8 mouse cellular contexts compared by ENCODE assay signal in the genomic region with DNA sequence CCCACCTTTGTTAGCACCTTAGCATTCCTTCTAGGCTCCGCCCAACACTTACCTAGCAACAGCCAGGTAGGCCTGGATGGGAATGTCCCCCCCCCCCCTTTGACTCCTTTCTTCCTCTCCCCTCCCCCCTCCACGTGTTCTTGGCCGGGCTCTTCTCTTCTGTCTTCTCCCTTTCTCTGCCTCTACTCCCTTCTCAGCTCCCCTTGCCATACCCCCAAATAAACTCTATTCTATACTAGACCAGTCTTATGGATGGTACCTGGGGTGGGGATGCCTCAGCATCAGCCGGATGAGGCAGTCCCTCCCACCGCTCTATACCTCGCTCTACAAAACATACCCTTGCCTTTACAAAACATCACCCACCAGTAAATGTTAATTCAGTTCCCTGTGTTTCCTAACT. TPM values are rescaled to one million over a fixed set of nuclear protein-coding genes. Genes with fewer than 3 reads are reported as not detected.
DNase-seq lines count a peak whose midpoint lies in the region; ATAC-seq and TF ChIP-seq lines count a peak whose summit lies in the region.

No protein-coding gene starts in this region.

- H3K27ac ChIP-seq in lung, embryonic 15.5 days: no peak overlapping the region
- no peak overlapping the region for H3K27ac ChIP-seq in embryonic facial prominence, embryonic 12.5 days
- H3K27ac ChIP-seq in limb, embryonic 11.5 days (replicated peaks; ENCODE audit: low read depth, low read length): no peak overlapping the region
- no peak overlapping the region for H3K27ac ChIP-seq in stomach, embryonic 14.5 days (ENCODE audit: low read length)

- peaks cover 13% of the 10 kb centered on the region for H3K4me1 ChIP-seq in lung, embryonic 15.5 days
- H3K4me1 ChIP-seq in lung, adult 2 months (ENCODE audit: control insufficient read depth, insufficient read depth, low read length): peaks cover 3% of the 10 kb centered on the region; the same call in 1 of the 2 replicates
- H3K4me1 ChIP-seq in embryonic facial prominence, embryonic 12.5 days: peaks cover 11% of the 10 kb centered on the region
- no peaks in the 10 kb centered on the region for H3K4me1 ChIP-seq in limb, embryonic 11.5 days (ENCODE audit: control insufficient read depth, insufficient read depth, low read length)
- H3K4me1 ChIP-seq in stomach, embryonic 14.5 days (ENCODE audit: control insufficient read depth, insufficient read depth, low read length): peaks cover 12% of the 10 kb centered on the region; the same call in 1 of the 2 replicates

- ATAC-seq in lung, embryonic 15.5 days (ENCODE audit: borderline replicate concordance, extremely low read depth, low FRiP score, low TSS enrichment): no peak
- no peak for ATAC-seq in embryonic facial prominence, embryonic 12.5 days (ENCODE audit: insufficient number of reproducible peaks, insufficient read depth, low FRiP score, low TSS enrichment)
- 0 out of 2 replicates have a peak, but pooled peaks have one; percentile 53 for ATAC-seq in limb, embryonic 11.5 days (ENCODE audit: insufficient number of reproducible peaks, low FRiP score, low TSS enrichment, low read depth)
- ATAC-seq in stomach, embryonic 14.5 days (ENCODE audit: insufficient number of reproducible peaks, insufficient read depth, low FRiP score, low read depth): no peak

- no peak for DNase-seq in lung, adult 2 months
- DNase-seq in limb, embryonic 11.5 days (ENCODE audit: low spot score): no peak
- DNase-seq in ovary, adult 18-20 months (ENCODE audit: low spot score): no peak
- no peak for DNase-seq in spleen, adult 12 weeks (ENCODE audit: low spot score)
- no peak for DNase-seq in retina, postnatal 1 day

- no peak for TF ChIP-seq CTCF in lung, adult 2 months (IDR thresholded peaks at IDR 0.05; ENCODE audit: insufficient read depth, low read length)

- peak overlapping the region; percentile 85 for H3K4me2 ChIP-seq in lung, embryonic 15.5 days
- H3K4me2 ChIP-seq in embryonic facial prominence, embryonic 12.5 days (replicated peaks): peak overlapping the region; percentile 77
- H3K4me2 ChIP-seq in limb, embryonic 11.5 days (ENCODE audit: low read depth, severe bottlenecking): peak overlapping the region; percentile 56
- peak overlapping the region; percentile 72 for H3K4me2 ChIP-seq in stomach, embryonic 14.5 days (replicated peaks; ENCODE audit: low read depth, low read length)

- H3K9me3 ChIP-seq in lung, embryonic 15.5 days: no peaks in the 10 kb centered on the region
- H3K9me3 ChIP-seq in embryonic facial prominence, embryonic 12.5 days: no peaks in the 10 kb centered on the region
- no peaks in the 10 kb centered on the region for H3K9me3 ChIP-seq in limb, embryonic 11.5 days (ENCODE audit: control insufficient read depth, low read length)
- H3K9me3 ChIP-seq in stomach, embryonic 14.5 days (ENCODE audit: control insufficient read depth, low read depth, low read length): no peaks in the 10 kb centered on the region

- TF ChIP-seq POLR2A in lung, adult 2 months (IDR thresholded peaks at IDR 0.05; ENCODE audit: borderline replicate concordance, extremely low read depth, low read depth, low read length): no peak

- peak overlapping the region; percentile 54; the same call in 1 of the 2 replicates for H3K9ac ChIP-seq in lung, embryonic 15.5 days
- H3K9ac ChIP-seq in embryonic facial prominence, embryonic 12.5 days: peak overlapping the region; percentile 97; the same call in 1 of the 2 replicates
- no peak overlapping the region for H3K9ac ChIP-seq in limb, embryonic 11.5 days (ENCODE audit: low read length)
- peak overlapping the region; percentile 77; the same call in 1 of the 2 replicates for H3K9ac ChIP-seq in stomach, embryonic 14.5 days (replicated peaks; ENCODE audit: low read depth, low read length)

- 8% methylated on average over 6 of the region's 6 CpGs for WGBS in lung, embryonic 15.5 days
- 25% methylated on average over 6 of the region's 6 CpGs for WGBS in lung, adult 2 months
- WGBS in embryonic facial prominence, embryonic 12.5 days: 13% methylated on average over 6 of the region's 6 CpGs
- 9% methylated on average over 6 of the region's 6 CpGs for WGBS in limb, embryonic 11.5 days
- WGBS in stomach, embryonic 14.5 days: 21% methylated on average over 6 of the region's 6 CpGs

- peak overlapping the region; percentile 72 for H3K4me3 ChIP-seq in lung, embryonic 15.5 days
- H3K4me3 ChIP-seq in lung, adult 2 months (replicated peaks; ENCODE audit: extremely low read depth, low read depth, low read length): no peak overlapping the region
- H3K4me3 ChIP-seq in embryonic facial prominence, embryonic 12.5 days: peak overlapping the region; percentile 91
- H3K4me3 ChIP-seq in limb, embryonic 11.5 days (ENCODE audit: low read depth, low read length): peak overlapping the region; percentile 87
- H3K4me3 ChIP-seq in stomach, embryonic 14.5 days (ENCODE audit: low read depth, low read length): peak overlapping the region; percentile 79

- H3K27me3 ChIP-seq in lung, embryonic 15.5 days: no peaks in the 10 kb centered on the region
- H3K27me3 ChIP-seq in embryonic facial prominence, embryonic 12.5 days: no peaks in the 10 kb centered on the region
- no peaks in the 10 kb centered on the region for H3K27me3 ChIP-seq in limb, embryonic 11.5 days (ENCODE audit: control insufficient read depth, insufficient read depth, low read length)
- no peaks in the 10 kb centered on the region for H3K27me3 ChIP-seq in stomach, embryonic 14.5 days (ENCODE audit: control insufficient read depth, insufficient read depth, low read length)

- H3K36me3 ChIP-seq in lung, embryonic 15.5 days: no peaks in the 10 kb centered on the region
- H3K36me3 ChIP-seq in embryonic facial prominence, embryonic 12.5 days: no peaks in the 10 kb centered on the region
- no peaks in the 10 kb centered on the region for H3K36me3 ChIP-seq in limb, embryonic 11.5 days (ENCODE audit: control insufficient read depth, insufficient read depth, low read length)
- no peaks in the 10 kb centered on the region for H3K36me3 ChIP-seq in stomach, embryonic 14.5 days (ENCODE audit: control insufficient read depth, insufficient read depth, low read length)

RNA-seq across cellular contexts. Expression of a gene that starts 1.0 kb away (rescaled TPM):
- polyA plus RNA-seq in lung, embryonic 15.5 days (2015; fragmentation: Nextera tagmentation; extraction: Ambion mirVana): 40.7 and 47.3 TPM in 2 replicates
- 5.8 and 9.0 TPM in 2 replicates for polyA plus RNA-seq in lung, adult 2 months (2012; rRNA removed)
- polyA plus RNA-seq in embryonic facial prominence, embryonic 12.5 days (2016; fragmentation: Nextera tagmentation; extraction: Ambion mirVana): 70.7 and 77.6 TPM in 2 replicates
- polyA plus RNA-seq in limb, embryonic 11.5 days (2014; fragmentation: Nextera tagmentation; extraction: Ambion mirVana): 70.1 and 72.3 TPM in 2 replicates
- polyA plus RNA-seq in stomach, embryonic 14.5 days (2014; fragmentation: Nextera tagmentation; extraction: Ambion mirVana): 69.8 and 74.7 TPM in 2 replicates

RNA-seq across cellular contexts. Expression of a gene that starts 38.1 kb away (rescaled TPM):
- 25.8 and 27.0 TPM in 2 replicates for polyA plus RNA-seq in lung, embryonic 15.5 days (2015; fragmentation: Nextera tagmentation; extraction: Ambion mirVana)
- polyA plus RNA-seq in lung, adult 2 months (2012; rRNA removed): 40.4 and 41.9 TPM in 2 replicates
- 33.0 and 34.4 TPM in 2 replicates for polyA plus RNA-seq in embryonic facial prominence, embryonic 12.5 days (2016; fragmentation: Nextera tagmentation; extraction: Ambion mirVana)
- polyA plus RNA-seq in limb, embryonic 11.5 days (2014; fragmentation: Nextera tagmentation; extraction: Ambion mirVana): 31.7 and 34.7 TPM in 2 replicates
- 29.8 and 32.0 TPM in 2 replicates for polyA plus RNA-seq in stomach, embryonic 14.5 days (2014; fragmentation: Nextera tagmentation; extraction: Ambion mirVana)
